Mouse (Mus musculus) brown adipose tissue, adult 24 weeks (tissue): ENCODE results near the gene Mettl27. TPM values are rescaled to one million over a fixed set of nuclear protein-coding genes. Genes with fewer than 3 reads are reported as not detected.
"Not testable (repeated sequence)": the region's sequence is repeated elsewhere in the genome, so short reads cannot be mapped to it uniquely, and the experiment has no call there.

ENCODE experiments used
- H3K27ac ChIP-seq: fragments of 200-500 bp; replicated peaks from 2 replicates; pipeline ENCODE4 v1.5.1; 2012; ENCODE audit warnings: low read depth, mild to moderate bottlenecking, low read length
- H3K4me1 ChIP-seq: fragments of 200-500 bp; 2 replicates; pipeline ENCODE4 v1.6.1; 2012; ENCODE audit warnings: low read length, mixed read lengths; ENCODE audit not compliant: control insufficient read depth, insufficient read depth, insufficient read length
- H3K4me3 ChIP-seq: fragments of 200-500 bp; 2 replicates; pipeline ENCODE4 v1.5.1; 2012; ENCODE audit warnings: low read depth, mild to moderate bottlenecking, low read length, moderate library complexity; ENCODE audit not compliant: insufficient read depth
- polyA plus RNA-seq: library from polyadenylated mRNA; stranded (reverse); fragments of >200 nt; gene quantifications from 2 replicates; pipeline ENCODE4 v1.2.4, GENCODE M21; 2012; ENCODE audit not compliant: missing spikeins, insufficient read depth, insufficient read length

The Mettl27 gene
- polyA plus RNA-seq, 1 experiment = 9.3 TPM

- H3K4me3 ChIP-seq = no peak overlapping the region
These were observed 18.8 kb upstream of the Mettl27 start for GRCm38 (mm10) chr5:134913352-134913751.

DNA sequence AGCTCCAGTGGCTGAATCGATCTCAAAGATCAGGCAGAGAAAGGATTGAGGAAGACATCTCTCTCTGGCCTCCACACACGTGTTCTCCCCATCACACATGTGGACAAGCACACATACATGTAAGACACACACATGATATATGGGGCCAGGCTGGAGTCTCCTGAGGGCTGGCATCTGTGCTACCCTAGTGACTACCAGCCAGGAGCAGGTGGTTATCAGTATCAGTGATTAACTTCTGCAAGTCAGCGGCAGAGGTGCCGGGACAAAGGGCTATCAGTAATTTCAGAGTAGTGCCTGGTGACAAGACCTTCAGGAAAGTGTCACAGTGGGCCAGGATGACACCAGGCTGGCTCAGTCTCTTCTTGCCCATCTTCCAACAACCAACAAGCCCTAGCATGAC, 18.4 kb upstream of the Mettl27 start:
- H3K4me1 ChIP-seq = no peaks in the 10 kb centered on the region
- no peak overlapping the region for H3K27ac ChIP-seq
- no peak overlapping the region for H3K4me3 ChIP-seq

More at GRCm38 (mm10) chr5:134913352-134913751, 18.8 kb upstream of the Mettl27 start:
- Histone ChIP-seq H3K4me1 (no peaks in the 10 kb centered on the region), H3K27ac (no peak overlapping the region)

DNA sequence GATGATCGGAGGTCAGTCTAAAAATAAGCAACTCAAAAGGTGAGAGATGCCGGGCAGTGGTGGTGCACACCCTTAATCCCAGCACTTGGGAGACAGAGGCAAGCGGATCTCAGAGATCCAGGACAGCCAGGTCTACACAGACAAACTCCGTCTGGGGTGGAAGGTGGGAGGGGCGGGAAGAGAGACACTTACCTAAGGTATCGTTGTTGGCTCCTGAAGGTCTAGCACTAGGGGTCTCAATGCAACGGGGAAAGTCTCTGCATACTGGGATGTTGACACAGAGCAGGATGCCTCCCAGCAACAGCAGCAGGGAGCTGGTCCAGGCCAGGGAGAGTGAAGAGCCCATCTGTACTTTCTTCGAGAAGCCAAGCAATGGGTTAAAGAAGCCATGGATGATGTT, 17.7 kb upstream of the Mettl27 start:
- no peaks in the 10 kb centered on the region for H3K4me1 ChIP-seq
- H3K4me3 ChIP-seq = no peak overlapping the region
- H3K27ac ChIP-seq = no peak overlapping the region

DNA sequence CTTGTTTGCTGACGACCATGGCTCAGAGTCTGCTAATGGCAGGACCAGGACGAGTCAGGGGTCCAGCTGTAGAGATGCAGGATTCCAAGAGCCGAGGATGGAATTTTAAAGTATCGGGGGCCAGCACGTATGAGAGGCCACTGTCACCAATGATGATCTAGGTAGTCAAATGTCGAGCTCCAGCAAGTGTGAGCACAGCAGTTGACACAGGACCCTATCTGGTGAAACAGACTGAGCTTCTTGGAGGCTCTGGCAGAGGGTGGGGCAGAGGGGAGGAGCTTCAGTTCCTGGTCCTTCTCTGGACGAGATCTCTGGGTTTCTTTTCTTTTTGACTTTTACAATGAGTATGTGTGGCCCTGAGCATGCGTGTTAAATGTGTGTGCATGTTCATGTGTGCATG, 16.9 kb upstream of the Mettl27 start, which contains the start of gene Cldn13:
Gene Cldn13, minus strand, starts transcription at position 216 of the 400 bp plus-strand sequence.
- Histone ChIP-seq H3K4me3 (no peak within 1 kb of the TSS), H3K27ac (no peak within 1 kb of the TSS), H3K4me1 (no peaks in the 10 kb centered on the region)

DNA sequence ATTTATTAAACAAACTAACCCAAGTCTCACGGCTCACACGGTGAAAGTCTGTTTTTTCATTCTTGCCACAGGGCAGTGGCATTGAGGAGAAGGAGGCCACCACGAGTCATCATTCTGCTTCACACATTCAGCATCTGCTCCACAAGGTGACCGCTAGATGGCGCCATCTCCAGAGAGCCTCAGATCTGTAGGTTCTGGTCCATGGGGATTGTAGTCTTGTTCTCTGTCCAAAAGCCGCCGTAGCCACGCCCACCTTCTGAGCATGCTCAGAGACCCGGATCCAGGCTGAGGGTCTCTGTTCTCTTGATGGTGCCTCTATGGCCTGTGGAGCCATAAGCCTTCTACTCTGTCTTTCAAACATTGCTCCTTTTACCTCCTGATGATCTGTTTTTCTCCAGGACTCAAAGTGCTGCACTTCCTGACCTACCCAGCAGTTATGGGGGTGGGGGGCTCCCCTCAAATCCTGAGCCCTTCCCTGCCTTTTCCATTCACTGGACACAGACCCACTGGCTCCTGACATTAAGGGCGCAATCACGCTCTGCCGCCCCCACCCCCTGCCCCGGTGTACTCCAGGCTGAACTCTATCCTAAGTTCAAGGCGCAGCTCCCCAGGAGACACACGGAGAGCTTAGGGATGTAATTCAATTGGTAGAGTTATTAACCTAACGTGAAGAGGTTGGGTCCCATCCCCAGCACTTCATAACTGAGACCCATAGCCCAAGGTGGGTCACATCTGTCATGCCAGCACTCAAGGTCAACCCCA, 13.9 kb upstream of the Mettl27 start:
- Histone ChIP-seq H3K4me3 (no peak overlapping the region), H3K27ac (no peak overlapping the region), H3K4me1 (no peaks in the 10 kb centered on the region)

- Histone ChIP-seq H3K4me3 (no peak overlapping the region), H3K4me1 (no peaks in the 10 kb centered on the region), H3K27ac (no peak overlapping the region)
These were observed 13.1 kb upstream of the Mettl27 start for GRCm38 (mm10) chr5:134919097-134919496.

GRCm38 (mm10) chr5:134920106-134920687, 12.0 kb upstream of the Mettl27 start:
- Histone ChIP-seq H3K4me1 (no peaks in the 10 kb centered on the region), H3K4me3 (no peak overlapping the region), H3K27ac (no peak overlapping the region)

- Histone ChIP-seq H3K4me1 (no peaks in the 10 kb centered on the region), H3K4me3 (no peak overlapping the region), H3K27ac (no peak overlapping the region)
These were observed 11.1 kb upstream of the Mettl27 start for GRCm38 (mm10) chr5:134921106-134921505.

DNA sequence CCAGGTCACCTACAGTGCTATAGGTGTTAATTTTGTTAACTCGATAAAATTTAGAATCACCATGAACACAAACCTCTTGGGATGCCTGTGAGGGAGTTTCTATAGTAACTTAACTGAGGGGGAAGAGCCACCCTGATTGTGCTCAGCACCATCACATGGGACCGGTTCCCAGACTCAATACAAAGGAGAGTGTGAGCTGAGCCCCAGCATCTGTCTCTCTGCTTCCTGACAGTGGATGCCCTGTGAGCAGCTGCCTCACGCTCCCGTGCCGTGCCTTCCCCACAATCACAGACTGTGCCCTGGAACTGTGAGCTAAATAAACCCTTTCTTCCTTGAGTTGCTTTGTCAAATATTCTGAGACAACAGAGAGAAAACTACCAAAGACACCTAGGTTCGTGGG, 9.0 kb upstream of the Mettl27 start:
- H3K27ac ChIP-seq = no peak overlapping the region
- no peaks in the 10 kb centered on the region for H3K4me1 ChIP-seq
- H3K4me3 ChIP-seq = no peak overlapping the region

- no peaks in the 10 kb centered on the region for H3K4me1 ChIP-seq
- H3K27ac ChIP-seq = no peak overlapping the region
- H3K4me3 ChIP-seq = no peak overlapping the region
These were observed 5.4 kb upstream of the Mettl27 start for GRCm38 (mm10) chr5:134926726-134927125.

DNA sequence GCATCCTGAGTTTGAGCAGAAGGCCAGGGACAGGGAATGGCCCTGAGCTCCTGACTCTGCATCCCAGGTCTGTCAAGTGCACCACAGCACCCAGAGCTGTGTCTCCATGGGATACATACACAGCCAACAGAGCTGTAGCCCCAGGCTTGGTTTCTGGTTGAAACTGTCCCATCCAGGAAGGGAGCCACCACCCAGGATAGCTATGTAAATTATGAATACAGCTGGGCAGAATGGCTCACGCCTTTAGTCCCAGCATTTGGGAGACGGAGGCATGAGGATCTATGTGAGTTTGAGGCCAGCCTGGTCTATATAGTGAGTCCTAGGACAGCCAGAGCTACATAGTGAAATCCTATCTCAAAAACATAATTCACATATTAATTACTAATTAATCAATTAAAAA, 2.2 kb upstream of the Mettl27 start:
- Histone ChIP-seq H3K4me3 (no peak overlapping the region), H3K27ac (no peak overlapping the region), H3K4me1 (no peaks in the 10 kb centered on the region)

GRCm38 (mm10) chr5:134932903-134933276, 722 bp downstream of the Mettl27 start:
- Histone ChIP-seq H3K27ac (no peak overlapping the region), H3K4me1 (no peaks in the 10 kb centered on the region), H3K4me3 (peak overlapping the region; percentile 73)

- Histone ChIP-seq H3K4me1 (no peaks in the 10 kb centered on the region), H3K4me3 (no peak overlapping the region), H3K27ac (no peak overlapping the region)
These were observed 1.1 kb downstream of the Mettl27 start for GRCm38 (mm10) chr5:134933281-134933680.

GRCm38 (mm10) chr5:134933686-134934085, 1.5 kb downstream of the Mettl27 start:
- H3K27ac ChIP-seq, H3K4me1 ChIP-seq, H3K4me3 ChIP-seq: not testable (repeated sequence)

- no peak overlapping the region for H3K27ac ChIP-seq
- no peak overlapping the region for H3K4me3 ChIP-seq
- H3K4me1 ChIP-seq = no peaks in the 10 kb centered on the region
These were observed 2.5 kb downstream of the Mettl27 start for GRCm38 (mm10) chr5:134934666-134935065.

- Histone ChIP-seq H3K4me1 (no peaks in the 10 kb centered on the region), H3K4me3 (no peak overlapping the region), H3K27ac (no peak overlapping the region)
These were observed 3.9 kb downstream of the Mettl27 start for GRCm38 (mm10) chr5:134936051-134936450.
